Mouse (Mus musculus) ES-CJ7 (cell line): ENCODE measurements around the gene Dkk3.

ENCODE experiments used
- DNase-seq: peaks from one replicate; pipeline ENCODE4 v3.0.0; 2011; ENCODE audit warnings: low read depth, low spot score

Dkk3 gene

GRCm38 (mm10) chr7:112074868-112075267, 84.0 kb downstream of the Dkk3 start:
- no peak for DNase-seq
